ENCODE assay signal across 8 mouse cellular contexts in the genomic region with DNA sequence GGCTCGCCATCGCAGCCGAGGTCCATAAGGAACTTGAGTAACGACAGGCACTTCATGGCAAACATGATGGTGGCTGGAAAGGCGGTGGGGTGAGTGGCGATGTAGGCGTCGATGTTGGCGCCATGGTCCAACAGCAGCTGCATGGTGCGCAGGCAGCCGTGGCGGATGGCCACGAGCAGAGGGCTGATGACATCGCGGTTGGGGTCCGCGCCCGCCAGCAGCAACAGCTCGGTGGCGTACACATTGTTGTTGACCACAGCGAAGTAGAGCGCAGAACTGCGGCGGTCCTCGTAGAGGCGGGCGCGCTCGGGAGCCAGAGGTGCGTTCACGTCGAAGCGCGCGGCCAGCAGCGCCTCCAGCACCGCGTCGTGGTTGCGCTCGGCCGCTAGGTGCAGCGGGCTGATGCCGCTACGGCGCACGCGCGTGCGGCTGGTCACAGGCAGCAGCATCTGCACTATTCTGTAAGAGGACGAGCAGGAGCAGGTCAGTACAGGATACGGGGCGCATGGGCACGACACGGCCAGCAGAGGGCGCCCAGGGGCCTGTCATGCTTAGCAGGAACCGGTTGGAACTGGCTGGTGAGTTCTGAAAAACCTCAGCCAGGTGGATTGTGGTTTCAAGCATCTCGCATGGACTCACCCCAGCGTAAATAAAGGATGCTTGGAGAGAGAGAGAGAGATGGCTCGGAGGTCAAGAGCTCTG. TPM values are rescaled to one million over a fixed set of nuclear protein-coding genes. Genes with fewer than 3 reads are reported as not detected.
DNase-seq lines count a peak whose midpoint lies in the region; ATAC-seq lines count a peak whose summit lies in the region.

No protein-coding gene starts in this region.

- intact Hi-C loops in left cerebral cortex, postnatal 10 days (cut with DNase I), result no loop called here

- peaks cover 15% of the 10 kb centered on the region for H3K27me3 ChIP-seq in intestine, embryonic 14.5 days (replicated peaks; ENCODE audit: control insufficient read depth, insufficient read depth, low read length)

- no peaks in the 10 kb centered on the region for H3K4me1 ChIP-seq in intestine, embryonic 14.5 days (replicated peaks; ENCODE audit: control insufficient read depth, insufficient read depth, low read length)

- ATAC-seq in intestine, embryonic 14.5 days (replicated peaks; ENCODE audit: low FRiP score, low TSS enrichment, low read depth), result peak; percentile 92
- peak; percentile 93 for ATAC-seq in megakaryocyte-erythroid progenitor cell, adult 5-6 weeks (replicated peaks; ENCODE audit: low FRiP score, low TSS enrichment, poor library complexity, severe bottlenecking)

- no peaks in the 10 kb centered on the region for H3K9me3 ChIP-seq in intestine, embryonic 14.5 days (ENCODE audit: control insufficient read depth, low read length)

- H3K9ac ChIP-seq in intestine, embryonic 14.5 days (ENCODE audit: low read length), result no peak overlapping the region

- peak; percentile 89 to 95 for DNase-seq in adrenal gland, adult (ENCODE audit: inconsistent age in 2 of 2, low spot score in 1 of 2)
- peak; percentile 97 for DNase-seq in embryo, embryonic 10.5 days (ENCODE audit: low spot score)
- DNase-seq in gastrocnemius, postnatal 25 days, result peak; percentile 78
- peak; percentile 92 for DNase-seq in intestine, embryonic 14.5 days (ENCODE audit: low spot score)
- DNase-seq in left cerebral cortex, postnatal 10 days (ENCODE audit: extremely low spot score in 1 of 2, low spot score in 2 of 2), result peak; percentile 79 to 92
- peak; percentile 81 for DNase-seq in right cerebral cortex, postnatal 25 days
- DNase-seq in urinary bladder, postnatal 36 days (ENCODE audit: low spot score in 2 of 2), result peak; percentile 76 to 85

- H3K4me3 ChIP-seq in intestine, embryonic 14.5 days (ENCODE audit: low read depth, low read length), result peak overlapping the region; percentile 22

- H3K4me2 ChIP-seq in intestine, embryonic 14.5 days (ENCODE audit: low read length), result peak overlapping the region; percentile 52

- H3K27ac ChIP-seq in intestine, embryonic 14.5 days (ENCODE audit: low read depth), result no peak overlapping the region

- H3K36me3 ChIP-seq in intestine, embryonic 14.5 days (ENCODE audit: control insufficient read depth, insufficient read depth, low read length), result no peaks in the 10 kb centered on the region

- 9% methylated on average over 60 of the region's 60 CpGs for WGBS in intestine, embryonic 14.5 days

RNA-seq across cellular contexts. Expression of gene Fam181a, which starts 14.5 kb away (rescaled TPM):
- not detected for total RNA-seq in gastrocnemius, postnatal 25 days (2021)
- not detected in 2 replicates for polyA plus RNA-seq in intestine, embryonic 14.5 days (2014; fragmentation: Nextera tagmentation; extraction: Ambion mirVana)
- total RNA-seq in left cerebral cortex, postnatal 10 days (2021), result 1 to 10 TPM; 5.1 to 7.1 TPM
- total RNA-seq in megakaryocyte-erythroid progenitor cell, adult 5-6 weeks (2014; fragmentation: Nextera tagmentation), result not detected in 2 replicates
- total RNA-seq in megakaryocyte-erythroid progenitor cell, adult 5-6 weeks (2017), result not detected in 2 replicates

RNA-seq across cellular contexts. Expression of gene Asb2, which starts 30.5 kb away (rescaled TPM):
- total RNA-seq in gastrocnemius, postnatal 25 days (2021), result 100 to 1,000 TPM; 196 to 518 TPM
- polyA plus RNA-seq in intestine, embryonic 14.5 days (2014; fragmentation: Nextera tagmentation; extraction: Ambion mirVana), result 24.1 and 24.6 TPM in 2 replicates
- total RNA-seq in left cerebral cortex, postnatal 10 days (2021), result 1 to 10 TPM; 3.3 to 3.7 TPM
- total RNA-seq in megakaryocyte-erythroid progenitor cell, adult 5-6 weeks (2014; fragmentation: Nextera tagmentation), result 3.5 TPM in 1 of 2 replicates, not detected in the other
- 0.38 TPM in 1 of 2 replicates, not detected in the other for total RNA-seq in megakaryocyte-erythroid progenitor cell, adult 5-6 weeks (2017)

Comparison
In these comparisons a context has a peak if more than half of its experiments do, and no peak if none do; other contexts are left out.
1. RNA of gene Fam181a, which starts 14.5 kb away (total RNA-seq): 5.1 to 7.1 TPM in left cerebral cortex, postnatal 10 days; not detected in gastrocnemius, postnatal 25 days and not detected in megakaryocyte-erythroid progenitor cell, adult 5-6 weeks; every median in the first group is over 4 times any median in the second.
2. RNA of gene Asb2, which starts 30.5 kb away (total RNA-seq): 196 to 518 TPM in gastrocnemius, postnatal 25 days; 3.3 to 3.7 TPM in left cerebral cortex, postnatal 10 days and 0.38 to 3.5 TPM in megakaryocyte-erythroid progenitor cell, adult 5-6 weeks; every median in the first group is over 10 times any median in the second.
3. Peak in every context shown above with its lines, with median percentiles within 50 percentile points of each other: DNase-seq.